In the genomic region with DNA sequence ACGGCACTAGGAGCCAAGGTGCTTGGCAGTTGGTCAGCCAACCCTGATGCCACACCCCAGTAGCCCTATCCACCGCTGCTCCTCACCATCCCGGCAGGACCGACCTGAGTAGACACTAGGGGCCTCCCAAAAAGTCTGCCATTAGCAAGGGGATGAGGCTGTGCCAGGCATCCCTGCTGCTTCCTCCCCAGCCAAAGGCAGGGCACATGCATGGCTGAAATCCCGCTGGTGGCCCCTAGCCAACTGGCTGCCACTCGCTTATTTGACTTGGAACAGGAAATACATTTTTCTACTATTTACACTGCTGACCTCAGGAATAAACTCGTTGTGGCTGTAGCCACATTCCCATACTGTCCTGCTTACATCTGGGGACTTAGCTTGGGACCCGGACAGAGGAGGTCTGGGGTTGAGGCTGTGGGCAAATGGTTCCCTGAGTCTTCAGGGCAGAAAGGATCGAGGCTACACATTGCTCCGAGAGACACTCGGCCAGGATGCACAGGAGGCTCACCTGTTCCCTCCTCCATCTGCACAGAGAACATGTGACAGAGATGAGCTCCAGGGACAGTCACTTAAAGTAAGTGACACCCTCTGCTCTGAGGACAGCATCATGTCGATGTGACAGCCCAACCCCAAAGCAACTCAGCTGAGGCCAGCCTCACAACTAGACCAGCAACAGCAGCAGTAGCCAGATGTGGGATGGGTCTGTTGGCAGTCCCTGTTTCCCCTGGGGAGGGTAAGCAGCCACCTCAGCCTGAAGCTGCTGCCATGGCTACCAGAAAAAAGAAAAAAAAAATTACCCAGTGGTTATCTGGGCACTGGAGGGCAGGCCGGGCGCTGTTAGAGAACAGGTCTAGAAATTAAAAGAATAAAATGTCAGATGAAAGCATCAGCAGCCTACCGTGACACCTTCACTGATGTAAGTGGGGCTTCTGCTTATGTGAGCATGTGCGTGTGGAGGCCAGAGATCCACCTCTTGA, we compare ENCODE assay signal across 9 mouse cellular contexts. TPM values are rescaled to one million over a fixed set of nuclear protein-coding genes. Genes with fewer than 3 reads are reported as not detected.
DNase-seq lines count a peak whose midpoint lies in the region; ATAC-seq and TF ChIP-seq lines count a peak whose summit lies in the region.
"Had no signal": no experiment of that assay in that cellular context is flagged by ENCODE, and none has a peak within 500 bp of the region (broad histone marks: within the 10 kb centered on the region; RNA-seq: fewer than 3 reads in every experiment).

No protein-coding gene starts in this region.

- ATAC-seq in heart, postnatal 0 days (ENCODE audit: insufficient read depth, low read depth) = 0 out of 2 replicates have a peak, but pooled peaks have one; percentile 9
- peak; percentile 35; the same call in 1 of the 2 replicates for ATAC-seq in lung, embryonic 14.5 days (ENCODE audit: insufficient read depth)

- H3K9me3 ChIP-seq in heart, postnatal 0 days (replicated peaks; ENCODE audit: control insufficient read depth, low read length) = no peaks in the 10 kb centered on the region
- H3K9me3 ChIP-seq in lung, embryonic 14.5 days (ENCODE audit: low read depth, low read length) = no peaks in the 10 kb centered on the region
- H3K9me3 ChIP-seq: G1E had no signal

- TF ChIP-seq CTCF in left cerebral cortex, adult 2 months (IDR thresholded peaks at IDR 0.05) = no peak
- TF ChIP-seq CTCF in heart, postnatal 0 days (IDR thresholded peaks at IDR 0.05; ENCODE audit: low read depth) = no peak
- TF ChIP-seq CTCF in lung, embryonic 14.5 days (IDR thresholded peaks at IDR 0.05; ENCODE audit: low read depth) = no peak
- no peak for TF ChIP-seq CTCF in thymus, adult 2 months (IDR thresholded peaks at IDR 0.05; ENCODE audit: borderline replicate concordance, control insufficient read depth, extremely low read depth, insufficient read depth, low read length, poor library complexity)

- no peak overlapping the region for H3K4me3 ChIP-seq in left cerebral cortex, adult 2 months
- H3K4me3 ChIP-seq in heart, postnatal 0 days (ENCODE audit: low read depth, low read length) = no peak overlapping the region
- H3K4me3 ChIP-seq in lung, embryonic 14.5 days (ENCODE audit: low read depth, low read length) = no peak overlapping the region
- no peak overlapping the region for H3K4me3 ChIP-seq in thymus, adult 2 months (ENCODE audit: control insufficient read depth, insufficient read depth, low read length)

- WGBS in heart, postnatal 0 days = 52% methylated on average over 16 of the region's 16 CpGs
- WGBS in lung, embryonic 14.5 days = 51% methylated on average over 16 of the region's 16 CpGs
- 85% methylated on average over 16 of the region's 16 CpGs for WGBS in thymus, adult 2 months

- intact Hi-C loops in left cerebral cortex, postnatal 4 days (cut with DNase I) = no loop called here
- intact Hi-C loops in left cerebral cortex, adult 2 months (cut with DNase I) = no loop called here

- H3K36me3 ChIP-seq in heart, postnatal 0 days (replicated peaks; ENCODE audit: control insufficient read depth, insufficient read depth, low read length) = no peaks in the 10 kb centered on the region
- H3K36me3 ChIP-seq in lung, embryonic 14.5 days (ENCODE audit: insufficient read depth) = no peaks in the 10 kb centered on the region
- no peaks in the 10 kb centered on the region for H3K36me3 ChIP-seq in thymus, adult 2 months (ENCODE audit: control insufficient read depth, insufficient read depth, low read length)
- H3K36me3 ChIP-seq: G1E had no signal

- no peak overlapping the region for H3K9ac ChIP-seq in heart, postnatal 0 days (replicated peaks; ENCODE audit: low read depth, low read length)
- H3K9ac ChIP-seq in lung, embryonic 14.5 days = no peak overlapping the region

- H3K27me3 ChIP-seq in heart, postnatal 0 days (ENCODE audit: control insufficient read depth, insufficient read depth, low read length) = 0 out of 2 replicates have a peak, but pooled peaks cover 4% of the 10 kb centered on the region
- no peaks in the 10 kb centered on the region for H3K27me3 ChIP-seq in lung, embryonic 14.5 days (ENCODE audit: insufficient read depth, low read length)
- H3K27me3 ChIP-seq in thymus, adult 2 months (ENCODE audit: control insufficient read depth, insufficient read depth, low read length) = no peaks in the 10 kb centered on the region

- H3K4me2 ChIP-seq in heart, postnatal 0 days (ENCODE audit: low read depth, low read length) = peak overlapping the region; percentile 27
- no peak overlapping the region for H3K4me2 ChIP-seq in lung, embryonic 14.5 days

- DNase-seq in left cerebral cortex, postnatal 4 days = peak; percentile 91
- DNase-seq in left cerebral cortex, adult 2 months (ENCODE audit: extremely low spot score in 1 of 2, low spot score in 2 of 2) = no peak
- peak; percentile 80 for DNase-seq in cerebellum, adult 11-12 months
- no peak for DNase-seq in heart, postnatal 0 days (ENCODE audit: low spot score)
- DNase-seq in lung, embryonic 14.5 days = peak; percentile 77
- no peak for DNase-seq in thymus, adult 2 months
- DNase-seq in natural killer cell, adult 2 months (ENCODE audit: low spot score in 2 of 2) = no peak
- DNase-seq in thymus, postnatal 14 days = no peak

- H3K4me1 ChIP-seq in heart, postnatal 0 days (ENCODE audit: control insufficient read depth, insufficient read depth) = no peaks in the 10 kb centered on the region; the same call in 1 of the 2 replicates
- H3K4me1 ChIP-seq in lung, embryonic 14.5 days (ENCODE audit: insufficient read depth) = peaks cover 11% of the 10 kb centered on the region; the same call in 1 of the 2 replicates
- no peaks in the 10 kb centered on the region for H3K4me1 ChIP-seq in thymus, adult 2 months (replicated peaks; ENCODE audit: control insufficient read depth, insufficient read depth, low read length)

- no peak for TF ChIP-seq POLR2A in thymus, adult 2 months (IDR thresholded peaks at IDR 0.05; ENCODE audit: control insufficient read depth, extremely low read depth, insufficient read depth, low read length, poor library complexity)

- no peak overlapping the region for H3K27ac ChIP-seq in left cerebral cortex, adult 2 months
- no peak overlapping the region for H3K27ac ChIP-seq in heart, postnatal 0 days (ENCODE audit: low read depth)
- peak overlapping the region; percentile 48; the same call in 1 of the 2 replicates for H3K27ac ChIP-seq in lung, embryonic 14.5 days (ENCODE audit: low read depth)
- no peak overlapping the region for H3K27ac ChIP-seq in thymus, adult 2 months (ENCODE audit: control insufficient read depth, insufficient read depth, low read length)

- TF ChIP-seq EP300 in heart, postnatal 0 days (IDR thresholded peaks at IDR 0.05; ENCODE audit: low read depth) = no peak

RNA-seq across cellular contexts. Expression of a gene that starts 45.5 kb away (rescaled TPM):
- total RNA-seq in left cerebral cortex, postnatal 4 days (2021) = 1 to 10 TPM; 7.5 to 7.7 TPM
- total RNA-seq in left cerebral cortex, adult 2 months (2021) = 10 to 100 TPM; 13.1 to 14.1 TPM
- 0.58 and 2.9 TPM in 2 replicates for total RNA-seq in heart, postnatal 0 days (2014; rRNA removed; ENCODE audit: low replicate concordance)
- 0.29 and 0.36 TPM in 2 replicates for polyA plus RNA-seq in heart, postnatal 0 days (2015; fragmentation: Nextera tagmentation; extraction: Ambion mirVana)
- 1.2 and 1.3 TPM in 2 replicates for polyA plus RNA-seq in lung, embryonic 14.5 days (2014; fragmentation: Nextera tagmentation; extraction: Ambion mirVana)
- polyA plus RNA-seq in thymus, adult 2 months (2012; rRNA removed) = 8.4 and 9.1 TPM in 2 replicates
- polyA plus RNA-seq: G1E had no signal

Comparison
In these comparisons a context has a peak if more than half of its experiments do, and no peak if none do; other contexts are left out.
1. DNase-seq: peak in left cerebral cortex, postnatal 4 days (single experiment), cerebellum, adult 11-12 months (single experiment) and lung, embryonic 14.5 days (single experiment); none in left cerebral cortex, adult 2 months (0 of 2), heart, postnatal 0 days (single experiment), thymus, adult 2 months (single experiment), natural killer cell, adult 2 months (0 of 2) and thymus, postnatal 14 days (single experiment).